Mouse (Mus musculus) thymus, postnatal 4 days (tissue): ENCODE measurements around the gene Igfbp3.

Experiments used
- DNase-seq: peaks from one replicate; pipeline ENCODE4 v3.0.0; 2021

The Igfbp3 gene

DNA sequence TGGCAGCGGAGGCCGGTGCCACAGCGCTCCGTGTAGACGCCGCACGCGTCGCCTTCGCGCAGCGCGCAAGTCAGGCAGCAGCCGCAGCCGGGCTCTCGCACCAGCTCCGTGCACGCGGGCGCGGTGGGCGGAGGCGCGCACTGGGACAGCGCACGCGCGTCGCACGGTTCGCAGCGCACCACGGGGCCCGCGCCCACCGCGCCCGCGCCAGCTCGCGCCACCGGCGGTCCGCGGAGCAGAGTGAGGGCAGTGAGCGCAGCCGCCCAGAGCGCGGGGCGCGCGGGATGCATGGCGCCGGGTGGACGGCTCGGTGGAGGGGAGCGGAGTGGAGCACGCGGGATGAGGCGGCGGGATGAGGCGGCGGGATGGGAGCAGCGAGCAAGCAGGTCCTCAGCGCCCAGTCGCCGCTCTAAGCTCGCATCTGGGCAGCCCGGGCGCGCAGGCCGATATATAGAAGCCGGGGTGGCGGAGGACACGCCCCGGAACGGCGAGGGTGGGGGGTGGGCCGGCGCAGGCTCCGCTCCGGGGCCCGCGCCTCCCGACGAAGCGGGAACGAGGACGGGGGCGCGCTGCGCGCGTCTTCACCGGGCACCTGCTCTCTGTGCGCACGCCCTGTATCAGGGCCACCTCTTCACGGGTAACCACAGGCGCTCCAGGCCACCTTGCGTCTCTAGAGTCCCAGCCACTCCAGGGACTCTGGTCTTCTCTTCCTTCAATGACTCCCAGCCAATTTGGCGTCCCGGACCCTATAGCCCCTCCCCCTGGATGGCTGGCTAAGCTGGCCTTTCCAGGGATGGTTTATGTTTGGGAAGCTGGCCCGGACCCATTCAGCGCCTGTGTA lies at the start of gene Igfbp3:
Gene Igfbp3, minus strand, starts transcription at position 423 of the 841 bp plus-strand sequence.
- DNase-seq: peak; percentile 51

- DNase-seq: no peak
Observed at GRCm38 (mm10) chr11:7250870-7251269, 37.1 kb upstream of the Igfbp3 start.

GRCm38 (mm10) chr11:7250415-7250814 lies 36.7 kb upstream of the Igfbp3 start:
- DNase-seq: no peak

GRCm38 (mm10) chr11:7244782-7245181 lies 31.1 kb upstream of the Igfbp3 start:
- no peak for DNase-seq

- no peak for DNase-seq
Observed at GRCm38 (mm10) chr11:7239041-7239740, 25.5 kb upstream of the Igfbp3 start.

DNA sequence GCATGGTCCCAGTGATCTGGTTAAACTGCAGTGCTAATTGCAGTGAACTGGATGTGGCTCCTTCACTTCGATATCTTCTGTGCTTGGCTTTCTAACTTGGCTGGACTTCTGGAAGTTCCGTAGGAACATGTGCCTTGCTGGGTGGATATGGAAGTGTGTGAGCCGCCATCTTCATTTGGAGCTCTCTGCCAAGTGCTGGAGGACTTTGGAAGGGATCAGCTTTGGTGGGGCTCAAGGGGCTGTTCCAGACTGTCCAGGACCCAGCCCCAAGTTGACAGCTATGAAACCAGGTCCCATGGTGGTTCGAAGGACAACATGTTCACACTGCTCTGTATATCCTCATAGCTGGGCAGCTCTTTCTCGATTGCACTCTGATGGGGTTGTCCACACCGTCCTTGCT lies 24.8 kb upstream of the Igfbp3 start:
- no peak for DNase-seq

DNA sequence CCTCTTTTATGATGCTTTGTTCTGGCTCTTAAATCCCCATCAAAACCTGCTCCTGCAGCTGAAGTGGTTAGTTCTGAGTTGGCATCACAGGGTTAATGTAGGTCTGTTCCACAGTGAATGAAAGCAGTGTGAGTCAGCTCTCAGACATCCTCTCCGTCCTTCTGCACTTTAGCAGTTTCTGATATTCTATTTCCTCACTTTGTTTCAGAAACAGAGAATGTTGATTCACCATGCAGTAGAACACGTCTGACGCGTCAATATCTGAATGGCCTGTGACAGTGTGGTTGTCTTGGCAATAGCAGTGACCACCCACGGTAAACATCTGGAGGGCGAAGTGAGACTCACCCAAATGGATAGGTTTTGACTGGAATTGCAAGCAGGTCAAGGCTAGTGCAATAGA lies 24.0 kb upstream of the Igfbp3 start:
- no peak for DNase-seq

DNA sequence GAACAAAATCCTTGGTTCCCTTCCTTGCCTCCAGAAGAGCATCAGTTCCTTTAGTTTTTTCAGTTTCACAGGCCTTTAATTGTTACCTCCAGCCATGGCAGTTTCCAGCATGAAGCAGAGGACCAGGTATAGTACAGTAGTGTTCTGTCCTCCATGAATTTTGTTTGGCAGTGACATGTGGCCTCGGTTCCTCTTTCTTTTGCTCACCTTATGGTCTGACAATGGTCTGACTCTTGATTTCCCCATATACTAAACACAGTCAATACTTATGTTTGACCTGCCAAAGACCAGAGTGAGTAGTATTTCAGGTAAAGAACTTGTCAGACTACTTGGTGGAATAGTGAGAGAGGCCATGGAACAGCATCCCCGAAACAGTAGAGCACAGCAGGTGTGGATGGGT lies 23.0 kb upstream of the Igfbp3 start:
- no peak for DNase-seq

- no peak for DNase-seq
Observed at GRCm38 (mm10) chr11:7234981-7235609, 21.4 kb upstream of the Igfbp3 start.

DNA sequence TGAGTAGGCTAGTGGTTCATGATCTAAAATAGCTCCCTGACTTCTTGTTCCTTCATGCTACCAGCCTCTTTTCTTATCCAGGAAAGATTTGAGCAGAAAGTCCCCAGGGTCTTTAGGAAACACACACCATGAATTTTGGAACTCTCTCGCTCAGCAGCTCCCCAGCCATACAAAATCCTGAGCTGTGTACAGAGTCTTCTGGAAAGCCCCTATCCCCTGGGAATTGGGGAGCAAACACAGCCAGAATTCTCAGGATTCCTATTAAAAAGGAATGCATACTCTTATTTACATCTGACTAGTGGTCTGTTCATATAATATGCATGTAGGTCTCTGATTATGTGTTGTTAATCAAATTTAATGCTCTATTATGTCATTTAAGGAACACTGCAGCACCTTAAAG lies 20.7 kb upstream of the Igfbp3 start:
- DNase-seq: no peak

GRCm38 (mm10) chr11:7233333-7233732 lies 19.6 kb upstream of the Igfbp3 start:
- no peak for DNase-seq

DNA sequence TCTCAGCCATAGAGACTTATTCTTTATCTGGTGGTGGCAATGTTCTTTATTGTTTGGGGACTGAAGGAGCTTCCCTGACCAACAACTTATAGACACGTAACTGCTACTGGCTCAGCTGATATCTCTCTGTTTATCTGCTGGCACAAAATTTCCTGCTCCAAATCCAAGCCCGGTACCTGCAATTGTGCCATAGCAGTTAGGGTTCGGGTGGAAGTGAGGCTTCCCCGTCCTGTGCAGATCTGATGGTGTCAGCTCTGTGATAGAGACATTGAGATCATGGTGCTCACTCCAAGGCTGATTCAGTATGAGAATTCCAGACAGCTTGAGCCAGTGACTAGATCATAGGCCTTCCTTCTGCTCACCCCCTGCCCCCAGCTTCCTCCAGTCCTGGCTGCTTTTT lies 18.2 kb upstream of the Igfbp3 start:
- no peak for DNase-seq

DNA sequence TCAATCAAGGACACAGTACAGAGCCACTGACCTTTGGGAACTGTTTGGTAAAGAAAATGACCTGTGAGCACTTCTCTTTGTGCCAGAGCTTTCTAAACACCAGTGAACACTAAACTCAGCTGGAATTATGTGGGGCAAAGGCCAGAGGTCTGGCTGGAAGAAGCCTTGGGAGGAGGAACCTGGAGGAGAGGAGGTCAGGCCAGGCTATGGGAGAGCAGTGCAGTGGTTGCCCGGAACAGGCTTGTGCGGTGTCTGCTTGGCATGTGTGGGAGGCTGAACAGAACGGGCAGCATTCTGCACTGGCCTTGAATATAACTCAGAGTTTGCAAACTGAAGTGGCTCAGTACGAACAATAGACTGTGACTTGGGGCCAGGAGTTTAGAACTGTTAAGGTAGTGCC lies 16.3 kb upstream of the Igfbp3 start:
- no peak for DNase-seq

GRCm38 (mm10) chr11:7228107-7228506 lies 14.4 kb upstream of the Igfbp3 start:
- DNase-seq: no peak

DNA sequence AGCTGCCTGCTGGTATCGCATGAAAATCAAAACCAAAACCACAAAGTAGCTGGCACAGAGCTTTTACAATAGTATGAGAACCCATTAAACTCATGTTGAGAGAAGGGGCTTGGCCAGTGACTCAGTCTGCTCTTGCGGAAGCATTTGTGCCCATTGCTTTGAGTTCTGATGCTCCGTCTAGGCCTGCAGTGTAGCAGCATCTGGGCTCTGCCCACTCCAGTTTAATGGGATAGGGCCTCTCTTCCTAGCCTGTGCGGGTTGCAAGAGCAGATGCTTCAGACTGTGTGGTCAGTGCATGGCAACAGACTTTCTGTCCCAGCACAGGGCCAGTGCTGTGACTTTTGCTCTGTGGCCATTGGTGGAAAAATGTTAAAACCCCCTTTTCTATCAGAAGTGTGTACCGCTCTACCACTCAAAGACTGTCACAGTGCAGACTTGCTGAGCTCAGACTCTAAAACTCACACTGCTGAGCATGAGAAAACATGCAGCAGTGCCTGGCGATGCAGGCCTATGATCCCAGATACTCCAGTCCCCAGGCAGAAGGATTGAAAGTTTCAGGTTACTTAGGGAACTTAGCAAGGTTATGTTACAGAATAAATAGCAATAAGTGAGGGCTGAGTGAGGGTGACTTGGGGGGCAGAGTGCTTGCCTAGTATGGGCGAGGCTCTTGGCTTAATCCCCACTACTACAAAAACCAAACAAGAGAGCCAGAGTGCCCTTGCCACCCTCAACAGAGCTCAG lies 13.3 kb upstream of the Igfbp3 start:
- no peak for DNase-seq

GRCm38 (mm10) chr11:7226200-7226599 lies 12.5 kb upstream of the Igfbp3 start:
- no peak for DNase-seq

DNA sequence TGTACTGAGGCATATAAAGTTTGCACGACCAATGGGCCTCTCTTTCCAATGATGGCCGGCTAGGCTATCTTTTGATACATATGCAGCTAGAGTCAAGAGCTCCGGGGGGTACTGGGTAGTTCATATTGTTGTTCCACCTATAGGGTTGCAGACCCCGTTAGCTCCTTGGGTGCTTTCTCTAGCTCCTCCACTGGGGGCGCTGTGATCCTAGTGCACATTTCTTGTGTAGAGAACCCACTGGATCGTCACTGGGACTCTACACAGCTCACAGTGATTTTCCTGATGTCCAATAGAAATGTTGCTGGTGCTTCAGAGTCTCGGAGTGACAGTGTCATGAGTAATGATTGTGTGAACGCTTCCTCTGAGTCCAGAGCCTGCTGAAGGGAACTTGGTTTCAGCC lies 8.1 kb upstream of the Igfbp3 start:
- DNase-seq: peak; percentile 60

GRCm38 (mm10) chr11:7215703-7216102 lies 2.0 kb upstream of the Igfbp3 start:
- peak; percentile 79 for DNase-seq

DNA sequence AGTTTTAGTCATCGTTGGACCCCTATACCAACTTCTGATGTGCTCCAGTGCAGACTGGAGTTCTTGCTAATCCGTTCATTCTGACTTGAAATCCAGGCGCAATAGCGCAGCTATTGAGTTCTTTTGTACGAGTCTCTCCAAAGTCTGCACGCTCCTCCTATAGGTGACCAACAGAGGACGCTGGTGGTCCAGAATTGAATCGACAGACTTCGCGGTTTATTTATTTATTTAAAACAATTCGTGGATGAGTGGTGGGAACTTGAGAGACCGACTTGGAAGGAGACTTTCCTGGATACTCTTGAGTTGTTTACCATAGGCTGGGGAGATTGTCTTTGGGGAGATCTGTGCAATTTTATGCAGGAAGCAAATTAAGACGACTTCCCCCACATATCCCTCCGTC lies 1.0 kb upstream of the Igfbp3 start:
- no peak for DNase-seq

DNA sequence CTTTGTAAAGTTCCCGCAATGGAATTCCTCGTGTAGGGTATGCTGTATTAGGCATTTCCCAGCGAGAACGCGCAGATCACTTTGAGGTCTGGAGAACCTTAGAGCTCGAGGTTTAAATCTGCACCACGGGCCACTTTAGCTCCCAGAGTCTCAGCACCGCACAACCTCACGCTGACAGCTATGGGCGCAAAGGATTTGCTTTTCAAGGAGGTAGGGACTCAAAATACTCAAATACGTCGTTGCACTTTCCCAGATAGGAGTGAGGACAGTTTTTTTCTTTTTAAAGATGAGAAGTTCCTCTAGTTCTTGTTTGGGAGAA lies 578 bp upstream of the Igfbp3 start:
- no peak for DNase-seq

- DNase-seq: no peak
Observed at GRCm38 (mm10) chr11:7213161-7213500, 592 bp downstream of the Igfbp3 start.

DNA sequence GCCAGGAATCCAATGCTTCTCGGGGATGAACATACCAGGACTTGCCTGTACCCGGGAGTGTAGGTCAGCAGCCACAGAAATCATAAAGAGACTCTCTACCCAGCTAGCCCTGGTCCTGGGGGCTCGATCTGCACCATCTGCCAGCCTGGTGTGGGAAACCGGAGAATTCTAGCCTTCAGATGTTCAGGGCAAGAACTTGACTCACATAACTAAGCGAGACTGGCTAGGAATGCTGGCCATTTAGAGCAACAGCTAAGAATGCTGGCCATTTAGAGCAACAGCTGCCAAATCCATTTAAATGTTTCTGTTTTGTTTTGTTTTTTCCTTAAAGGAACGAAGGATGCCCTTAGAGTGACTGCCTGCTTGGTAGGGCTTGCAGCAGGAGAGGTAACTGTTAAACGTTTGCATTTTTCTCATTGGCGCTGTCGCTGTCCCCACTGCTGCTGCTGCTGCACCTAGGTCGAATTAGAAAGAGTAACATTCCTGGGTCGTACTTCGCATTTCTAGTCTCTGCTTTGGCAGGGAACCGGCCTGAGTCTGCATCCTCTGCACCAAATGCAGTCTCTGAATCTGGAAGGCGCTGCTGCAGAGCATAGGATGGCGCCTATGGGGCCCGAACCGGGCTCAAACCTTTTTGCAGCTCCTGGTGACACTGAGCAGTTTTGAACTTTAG lies 1.5 kb downstream of the Igfbp3 start:
- no peak for DNase-seq

DNA sequence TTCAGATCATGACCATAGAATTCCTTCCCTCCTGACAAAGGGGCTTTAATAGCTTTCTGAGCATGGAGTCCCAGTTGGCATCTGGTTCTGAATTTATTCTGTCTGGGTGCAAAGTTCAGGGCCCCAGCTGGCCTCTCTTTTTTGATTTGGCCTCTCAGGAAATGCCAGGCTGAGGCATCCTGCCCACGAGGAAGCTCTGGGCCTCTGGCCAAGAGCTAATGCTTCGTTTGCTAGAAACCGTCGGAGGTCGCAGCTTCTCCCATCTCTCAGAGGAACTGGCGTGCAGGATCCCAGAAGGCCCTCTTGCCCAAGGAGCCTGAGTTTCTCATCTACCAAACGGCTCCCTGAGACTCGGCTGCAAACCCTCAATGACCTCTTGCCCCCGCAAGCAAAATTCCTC lies 2.5 kb downstream of the Igfbp3 start:
- no peak for DNase-seq
